Mouse (Mus musculus): Measurements from ENCODE around the gene Snx25. TPM values are rescaled to one million over a fixed set of nuclear protein-coding genes. Genes with fewer than 3 reads are reported as not detected.

The Snx25 gene
- polyA plus RNA-seq, 2 experiments: 10.5 to 13.8 TPM

GRCm38 (mm10) chr8:46180136-46180535, 28.2 kb upstream of the Snx25 start:
- no peak for DNase-seq (ENCODE audit: low spot score)
- Histone ChIP-seq H3K27ac (replicated peaks; ENCODE audit: low read depth, low read length) (no peak overlapping the region), H3K27me3 (ENCODE audit: control insufficient read depth, insufficient read depth, low read length) (no peaks in the 10 kb centered on the region), H3K4me1 (ENCODE audit: control insufficient read depth, insufficient read depth, low read length) (no peaks in the 10 kb centered on the region), H3K4me2 (replicated peaks; ENCODE audit: low read depth, low read length, severe bottlenecking) (no peak overlapping the region), H3K9me3 (ENCODE audit: control insufficient read depth, low read length) (no peaks in the 10 kb centered on the region), H3K9ac (ENCODE audit: low read depth, low read length, severe bottlenecking) (no peak overlapping the region), H3K4me3 (replicated peaks; ENCODE audit: low read length) (no peak overlapping the region), H3K36me3 (ENCODE audit: control insufficient read depth, insufficient read depth, low read length) (peaks cover 19% of the 10 kb centered on the region)
- ATAC-seq (ENCODE audit: low FRiP score, low read depth): no peak
- 95% methylated on average over 7 of the region's 7 CpGs for WGBS
- no peak for TF ChIP-seq POLR2A (IDR thresholded peaks at IDR 0.05; ENCODE audit: borderline replicate concordance, extremely low read depth, insufficient read depth, insufficient read length)

DNA sequence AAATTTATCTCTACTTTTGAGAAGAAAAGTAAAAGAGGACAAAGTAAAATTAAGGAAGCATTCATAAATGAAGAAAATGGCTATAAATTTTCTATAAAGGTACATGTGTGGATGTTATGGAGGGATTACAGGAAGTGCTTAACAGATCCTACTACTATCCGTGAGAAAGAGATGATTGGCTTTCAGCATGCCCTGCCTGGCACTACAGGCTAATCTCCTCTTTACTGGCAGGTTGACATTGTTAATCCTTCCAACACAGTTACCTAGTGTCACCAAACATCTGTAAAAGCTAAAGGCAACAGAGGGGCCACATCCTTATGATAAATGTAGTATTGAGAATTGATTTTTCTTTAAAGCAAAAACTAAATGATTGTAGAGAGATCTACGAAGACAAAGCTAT, 21.7 kb upstream of the Snx25 start:
- Histone ChIP-seq H3K9me3 (ENCODE audit: control insufficient read depth, low read length) (no peaks in the 10 kb centered on the region), H3K4me1 (ENCODE audit: control insufficient read depth, insufficient read depth, low read length) (no peaks in the 10 kb centered on the region), H3K4me3 (replicated peaks; ENCODE audit: low read length) (no peak overlapping the region), H3K4me2 (replicated peaks; ENCODE audit: low read depth, low read length, severe bottlenecking) (no peak overlapping the region), H3K36me3 (ENCODE audit: control insufficient read depth, insufficient read depth, low read length) (peaks cover 22% of the 10 kb centered on the region), H3K27me3 (ENCODE audit: control insufficient read depth, insufficient read depth, low read length) (no peaks in the 10 kb centered on the region), H3K27ac (replicated peaks; ENCODE audit: low read depth, low read length) (no peak overlapping the region), H3K9ac (ENCODE audit: low read depth, low read length, severe bottlenecking) (no peak overlapping the region)
- 86% methylated on average over 2 of the region's 2 CpGs for WGBS
- ATAC-seq (ENCODE audit: low FRiP score, low read depth): no peak
- DNase-seq (ENCODE audit: low spot score): no peak
- TF ChIP-seq POLR2A (IDR thresholded peaks at IDR 0.05; ENCODE audit: borderline replicate concordance, extremely low read depth, insufficient read depth, insufficient read length): no peak

GRCm38 (mm10) chr8:46163870-46164190, 11.9 kb upstream of the Snx25 start:
- 1% methylated on average over 21 of the region's 25 CpGs for WGBS
- H3K27ac ChIP-seq (replicated peaks; ENCODE audit: low read depth, low read length): peak overlapping the region; percentile 73
- H3K4me1 ChIP-seq (ENCODE audit: control insufficient read depth, insufficient read depth, low read length): peaks cover 6% of the 10 kb centered on the region
- H3K4me3 ChIP-seq (replicated peaks; ENCODE audit: low read length): peak overlapping the region; percentile 76
- no peaks in the 10 kb centered on the region for H3K27me3 ChIP-seq (ENCODE audit: control insufficient read depth, insufficient read depth, low read length)
- H3K9me3 ChIP-seq (ENCODE audit: control insufficient read depth, low read length): no peaks in the 10 kb centered on the region
- DNase-seq (ENCODE audit: low spot score): no peak
- peak overlapping the region; percentile 79 for H3K4me2 ChIP-seq (replicated peaks; ENCODE audit: low read depth, low read length, severe bottlenecking)
- H3K36me3 ChIP-seq (ENCODE audit: control insufficient read depth, insufficient read depth, low read length): no peaks in the 10 kb centered on the region
- TF ChIP-seq POLR2A (IDR thresholded peaks at IDR 0.05; ENCODE audit: borderline replicate concordance, extremely low read depth, insufficient read depth, insufficient read length): no peak
- no peak for ATAC-seq (ENCODE audit: low FRiP score, low read depth)
- H3K9ac ChIP-seq (ENCODE audit: low read depth, low read length, severe bottlenecking): peak overlapping the region; percentile 89

DNA sequence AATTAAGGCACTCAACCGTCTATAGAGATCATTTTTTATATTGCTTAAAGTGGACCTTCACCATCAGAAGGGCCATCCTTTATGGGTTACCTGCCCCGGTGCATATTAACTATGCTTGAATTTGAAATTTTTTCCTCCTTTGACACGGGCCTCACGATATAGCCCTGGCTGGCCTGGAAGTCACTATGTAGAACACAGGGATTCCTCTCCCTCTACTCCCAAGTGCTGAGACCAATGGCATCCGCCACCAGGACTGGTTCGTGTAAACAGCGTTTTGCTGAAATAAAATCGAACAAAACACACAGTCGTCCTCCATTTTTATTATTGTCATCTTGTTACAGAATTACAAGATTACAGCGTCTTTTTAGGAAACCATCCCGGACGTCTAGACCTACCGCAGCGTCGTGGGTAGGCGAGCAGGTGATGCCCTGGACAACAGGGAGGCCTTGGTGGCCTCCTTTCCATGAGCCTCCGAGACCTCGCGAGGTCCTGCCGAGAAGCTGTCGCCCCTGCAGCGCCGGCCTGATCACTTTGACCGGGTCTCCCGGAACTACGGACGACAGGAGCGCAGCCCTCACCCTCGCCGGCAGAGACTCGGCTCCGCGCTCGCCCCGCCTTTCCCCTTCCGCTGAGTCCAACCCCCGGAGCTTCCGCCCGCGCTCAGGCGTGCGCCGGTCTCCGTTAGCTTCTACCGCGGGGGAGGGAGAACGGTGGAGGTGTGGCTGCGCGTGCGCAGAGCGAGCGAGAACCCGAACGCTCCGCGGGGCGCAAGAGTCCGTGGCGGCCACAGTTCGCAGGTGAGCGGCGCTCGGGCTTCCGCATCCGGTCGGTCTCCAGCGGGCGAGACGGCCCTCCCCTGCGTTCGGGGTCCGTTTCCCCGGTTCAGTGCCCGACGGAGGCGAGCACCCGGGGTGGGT, 11.3 kb upstream of the Snx25 start:
- H3K36me3 ChIP-seq (ENCODE audit: control insufficient read depth, insufficient read depth, low read length): no peaks in the 10 kb centered on the region
- peak overlapping the region; percentile 89 for H3K9ac ChIP-seq (ENCODE audit: low read depth, low read length, severe bottlenecking)
- peak overlapping the region; percentile 73 for H3K27ac ChIP-seq (replicated peaks; ENCODE audit: low read depth, low read length)
- ATAC-seq (ENCODE audit: low FRiP score, low read depth) (peak; percentile 97), DNase-seq (ENCODE audit: low spot score) (peak; percentile 92)
- 3% methylated on average over 77 of the region's 77 CpGs for WGBS
- peak; percentile 98 for TF ChIP-seq POLR2A (IDR thresholded peaks at IDR 0.05; ENCODE audit: borderline replicate concordance, extremely low read depth, insufficient read depth, insufficient read length)
- H3K4me2 ChIP-seq (replicated peaks; ENCODE audit: low read depth, low read length, severe bottlenecking): peak overlapping the region; percentile 79
- H3K4me1 ChIP-seq (ENCODE audit: control insufficient read depth, insufficient read depth, low read length): peaks cover 6% of the 10 kb centered on the region
- no peaks in the 10 kb centered on the region for H3K9me3 ChIP-seq (ENCODE audit: control insufficient read depth, low read length)
- H3K4me3 ChIP-seq (replicated peaks; ENCODE audit: low read length): peak overlapping the region; percentile 76
- H3K27me3 ChIP-seq (ENCODE audit: control insufficient read depth, insufficient read depth, low read length): no peaks in the 10 kb centered on the region

DNA sequence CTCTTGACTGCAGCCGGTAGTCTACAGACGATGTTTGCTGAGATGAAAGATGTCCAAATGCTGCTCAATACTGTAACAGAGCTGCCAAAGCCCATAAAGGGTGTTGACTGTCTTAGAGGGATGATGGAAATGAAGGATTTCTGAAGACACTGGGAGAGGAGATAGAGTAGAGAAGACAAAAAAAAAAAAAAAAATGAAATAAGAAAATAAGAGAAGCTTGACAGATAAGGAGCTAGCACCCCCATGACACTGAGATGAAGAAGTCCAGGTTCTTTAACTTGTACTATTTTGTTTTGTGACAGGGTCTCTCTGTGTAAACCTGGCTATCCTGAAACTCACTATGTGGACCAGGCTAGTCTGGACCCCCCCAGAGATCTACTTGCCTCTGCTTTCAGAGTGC, 1.1 kb upstream of the Snx25 start:
- peak overlapping the region; percentile 84; the same call in 1 of the 2 replicates for H3K4me2 ChIP-seq (replicated peaks; ENCODE audit: low read depth, low read length, severe bottlenecking)
- H3K4me3 ChIP-seq (replicated peaks; ENCODE audit: low read length): peak overlapping the region; percentile 80; the same call in 1 of the 2 replicates
- no peaks in the 10 kb centered on the region for H3K9me3 ChIP-seq (ENCODE audit: control insufficient read depth, low read length)
- no peak for ATAC-seq (ENCODE audit: low FRiP score, low read depth)
- peaks cover 3% of the 10 kb centered on the region; the same call in 1 of the 2 replicates for H3K4me1 ChIP-seq (ENCODE audit: control insufficient read depth, insufficient read depth, low read length)
- no peak overlapping the region for H3K9ac ChIP-seq (ENCODE audit: low read depth, low read length, severe bottlenecking)
- WGBS: 34% methylated on average over 2 of the region's 2 CpGs
- no peak for DNase-seq (ENCODE audit: low spot score)
- no peak for TF ChIP-seq POLR2A (IDR thresholded peaks at IDR 0.05; ENCODE audit: borderline replicate concordance, extremely low read depth, insufficient read depth, insufficient read length)
- H3K36me3 ChIP-seq (ENCODE audit: control insufficient read depth, insufficient read depth, low read length): no peaks in the 10 kb centered on the region; the same call in 1 of the 2 replicates
- H3K27ac ChIP-seq (replicated peaks; ENCODE audit: low read depth, low read length): no peak overlapping the region
- no peaks in the 10 kb centered on the region for H3K27me3 ChIP-seq (ENCODE audit: control insufficient read depth, insufficient read depth, low read length)
